Mouse (Mus musculus): Measurements from ENCODE around the gene Thegl.
"Not testable (repeated sequence)": the region's sequence is repeated elsewhere in the genome, so short reads cannot be mapped to it uniquely, and the experiment has no call there.

Thegl gene

GRCm38 (mm10) chr5:77015544-77016482 lies at the start of gene Thegl:
Gene Thegl, plus strand, starts transcription at chr5:77016023.
- peak; percentile 57 for DNase-seq (ENCODE audit: low read depth, low spot score)

DNA sequence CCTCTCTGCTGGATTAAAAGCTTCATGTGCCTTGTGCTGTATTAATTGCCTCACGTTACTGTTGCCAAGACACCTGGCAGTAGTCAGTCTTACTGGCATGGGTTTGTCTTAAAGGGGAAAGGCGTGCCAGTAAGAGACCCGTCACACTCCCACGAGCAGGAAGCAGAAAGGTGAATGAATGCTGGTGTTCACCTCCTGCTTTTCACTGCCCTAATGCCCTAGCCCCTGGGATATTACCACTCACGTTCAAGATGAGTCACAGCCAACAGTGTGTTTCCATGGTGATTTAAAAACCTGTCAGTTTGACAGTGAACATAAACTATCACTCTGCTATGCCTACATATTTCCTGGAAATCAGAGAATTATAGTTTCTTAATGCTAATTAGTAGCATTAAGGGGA lies 46.6 kb upstream of the Thegl start:
- no peak for DNase-seq (ENCODE audit: low read depth, low spot score)

GRCm38 (mm10) chr5:76971115-76971514 lies 44.7 kb upstream of the Thegl start:
- DNase-seq (ENCODE audit: low read depth, low spot score), result not testable (repeated sequence)

DNA sequence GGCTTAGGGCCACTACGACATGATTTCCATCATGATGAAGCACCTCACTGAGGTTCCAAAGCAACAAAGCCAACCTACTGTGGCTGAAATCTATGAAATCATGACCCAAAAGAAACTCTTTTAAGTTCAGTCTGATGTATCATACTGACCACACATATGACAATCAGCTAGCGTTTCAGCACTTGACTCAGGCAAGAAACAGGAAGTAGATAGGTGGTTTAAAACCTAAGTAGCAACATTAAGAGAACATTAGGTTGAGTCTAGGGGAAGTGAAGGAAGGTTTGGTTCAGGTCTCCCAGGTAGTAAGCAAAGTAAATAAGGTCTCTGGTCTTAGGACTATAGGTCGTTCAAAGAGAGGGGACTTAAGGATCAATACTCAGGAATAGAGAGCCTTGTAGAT lies 42.3 kb upstream of the Thegl start:
- DNase-seq (ENCODE audit: low read depth, low spot score), result no peak

GRCm38 (mm10) chr5:76974207-76974553 lies 41.6 kb upstream of the Thegl start:
- no peak for DNase-seq (ENCODE audit: low read depth, low spot score)

GRCm38 (mm10) chr5:76974554-76975285 lies 41.1 kb upstream of the Thegl start, which contains the start of gene Srp72:
Gene Srp72, plus strand, starts transcription at chr5:76974683.
- DNase-seq (ENCODE audit: low read depth, low spot score), result peak; percentile 84

DNA sequence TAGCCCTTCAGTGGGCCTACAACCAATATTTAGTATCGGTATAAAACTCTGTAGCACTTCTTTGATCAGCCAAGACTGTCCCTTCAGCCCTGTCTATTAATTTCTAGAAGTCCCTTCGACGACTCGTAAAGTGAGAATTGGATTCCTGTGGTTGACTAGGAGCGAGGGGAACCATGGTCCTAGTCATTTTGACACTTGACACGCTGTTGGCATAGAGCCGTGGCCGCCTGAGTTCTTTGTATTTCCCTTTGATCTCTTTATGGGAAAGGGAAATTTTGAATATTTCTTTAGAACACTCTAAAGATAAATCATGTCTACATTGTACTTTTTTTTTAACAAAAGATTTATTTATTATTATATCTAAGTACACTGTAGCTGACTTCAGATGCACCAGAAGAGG lies 40.1 kb upstream of the Thegl start:
- DNase-seq (ENCODE audit: low read depth, low spot score), result no peak

DNA sequence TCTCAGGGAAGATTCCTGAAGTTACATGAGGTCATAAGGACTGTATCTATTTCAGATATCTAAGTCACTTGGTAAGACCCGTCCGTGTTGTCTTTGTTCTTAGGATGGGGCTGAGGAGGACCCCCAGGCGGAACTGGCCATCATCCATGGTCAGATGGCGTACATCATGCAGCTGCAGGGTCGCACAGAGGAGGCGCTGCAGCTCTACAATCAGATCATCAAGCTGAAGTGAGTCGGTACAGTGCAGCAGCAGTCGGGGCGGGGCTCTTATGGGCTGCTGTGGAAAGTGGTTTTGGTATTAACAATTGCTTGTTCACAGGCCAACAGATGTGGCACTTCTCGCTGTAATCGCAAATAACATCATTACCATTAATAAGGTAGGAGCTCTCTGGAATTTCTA lies 31.8 kb upstream of the Thegl start:
- no peak for DNase-seq (ENCODE audit: low read depth, low spot score)

DNA sequence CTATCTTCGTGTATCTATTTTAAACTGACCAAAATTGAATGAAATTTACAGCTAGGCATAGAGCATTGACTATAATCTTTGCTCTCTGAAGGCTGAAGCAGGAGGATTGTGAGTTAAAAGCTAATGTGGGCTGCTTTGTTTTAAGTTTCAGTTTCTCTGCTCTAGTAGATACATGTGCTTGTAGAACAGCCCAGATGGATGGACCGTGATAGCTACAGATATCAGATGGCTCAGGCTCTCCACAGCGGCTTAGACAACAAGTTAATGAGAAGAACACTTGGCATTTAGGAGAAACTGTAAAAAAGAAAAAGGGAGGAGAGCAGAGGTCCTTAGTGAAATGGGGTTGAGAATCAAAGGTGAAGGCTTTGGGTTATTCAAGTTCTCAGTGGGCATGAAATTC lies 25.0 kb upstream of the Thegl start:
- DNase-seq (ENCODE audit: low read depth, low spot score), result no peak

- DNase-seq (ENCODE audit: low read depth, low spot score), result no peak
Measured at GRCm38 (mm10) chr5:76993174-76993814, 22.5 kb upstream of the Thegl start.

GRCm38 (mm10) chr5:76998416-76998815 lies 17.4 kb upstream of the Thegl start:
- DNase-seq (ENCODE audit: low read depth, low spot score), result peak; percentile 69

DNA sequence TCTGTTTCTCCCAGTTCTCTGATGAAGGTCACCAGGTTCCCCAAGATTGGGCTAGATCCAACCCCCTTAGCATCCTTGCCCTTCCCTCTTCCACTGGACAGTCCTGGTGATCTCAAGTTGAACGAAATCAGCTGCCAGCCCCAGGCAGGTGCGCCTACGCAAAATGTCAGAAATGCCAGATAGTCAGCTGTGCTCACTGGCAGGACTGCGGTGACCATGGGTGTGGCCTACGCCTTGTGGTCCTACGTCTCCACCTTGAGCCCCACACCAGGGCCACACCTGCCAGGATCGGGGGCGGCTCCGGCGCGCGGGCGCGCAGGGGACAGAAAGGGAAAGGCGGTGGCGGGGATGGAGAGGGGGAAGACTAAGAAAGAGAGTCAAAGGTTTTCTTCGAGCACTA lies 14.6 kb upstream of the Thegl start:
- no peak for DNase-seq (ENCODE audit: low read depth, low spot score)

DNA sequence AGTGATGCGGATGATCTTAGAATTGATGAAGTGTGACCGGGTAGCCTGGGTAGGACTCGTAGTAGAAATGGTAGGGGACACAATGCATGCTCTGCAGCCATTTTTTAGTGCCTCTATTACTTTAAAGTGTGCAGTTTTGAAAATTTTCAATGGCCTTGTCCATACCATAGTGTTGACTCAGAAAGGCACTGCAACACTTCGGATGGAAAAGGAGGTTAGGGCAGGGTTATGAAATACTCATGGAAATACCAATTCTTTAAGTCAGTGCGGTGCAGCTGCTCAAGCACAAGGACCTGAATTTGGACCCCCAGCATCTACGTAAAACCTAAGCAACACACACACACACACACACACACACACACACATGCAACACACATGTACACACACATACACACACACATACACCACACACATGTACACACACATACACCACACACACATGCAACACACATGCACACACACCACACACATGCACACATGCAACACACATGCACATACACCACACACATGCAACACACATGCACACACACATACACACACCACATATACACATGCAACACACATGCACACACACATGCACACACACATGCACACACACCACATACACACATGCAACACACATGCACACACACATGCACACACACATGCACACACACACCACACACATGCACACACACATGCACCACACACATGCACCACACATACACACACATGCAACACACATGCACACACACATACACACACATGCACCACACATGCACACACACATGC lies 11.6 kb upstream of the Thegl start, which contains the start of gene Arl9:
Gene Arl9 (plus strand): TSS at position 5 of the 771 bp plus-strand sequence.
- no peak for DNase-seq (ENCODE audit: low read depth, low spot score)

DNA sequence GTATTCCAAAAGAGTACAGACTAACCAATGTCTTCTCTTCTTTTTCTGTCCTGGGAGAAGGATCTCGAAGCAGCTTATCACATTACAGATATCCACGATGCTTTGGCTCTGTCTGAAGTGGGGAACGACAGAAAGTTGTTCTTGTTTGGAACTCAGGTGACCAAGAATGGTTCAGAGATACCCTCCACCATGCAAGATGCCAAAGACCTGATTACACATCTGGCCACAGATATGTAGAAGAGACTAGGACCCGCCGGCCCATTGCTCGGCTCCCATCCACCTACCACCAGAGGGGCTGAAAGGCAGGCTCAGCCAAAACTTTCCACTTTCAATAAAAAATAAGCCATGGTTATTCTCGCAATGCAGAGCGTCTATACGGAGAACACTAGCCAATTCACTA lies 5.5 kb upstream of the Thegl start:
- DNase-seq (ENCODE audit: low read depth, low spot score), result no peak

GRCm38 (mm10) chr5:77011082-77011481 lies 4.7 kb upstream of the Thegl start:
- DNase-seq (ENCODE audit: low read depth, low spot score), result no peak

DNA sequence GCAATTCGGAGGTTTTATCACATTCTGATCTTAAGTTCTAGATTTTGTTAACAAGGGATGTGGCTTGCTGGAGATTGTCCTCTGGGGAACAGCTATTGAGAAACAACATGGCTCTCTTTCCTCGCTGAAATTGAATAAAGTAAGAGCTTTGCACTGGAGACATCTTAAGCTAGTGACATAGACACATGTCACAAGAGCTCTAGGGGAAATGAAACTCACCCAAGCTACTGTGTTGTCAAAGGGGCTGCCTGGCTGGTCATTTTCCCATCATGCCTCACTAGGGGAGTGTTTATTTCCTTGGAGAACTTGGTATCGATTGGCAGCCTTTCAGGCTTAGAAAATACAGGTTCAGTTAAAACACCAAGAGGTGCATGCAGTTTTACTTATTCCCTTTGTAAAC lies 2.7 kb upstream of the Thegl start:
- no peak for DNase-seq (ENCODE audit: low read depth, low spot score)

DNA sequence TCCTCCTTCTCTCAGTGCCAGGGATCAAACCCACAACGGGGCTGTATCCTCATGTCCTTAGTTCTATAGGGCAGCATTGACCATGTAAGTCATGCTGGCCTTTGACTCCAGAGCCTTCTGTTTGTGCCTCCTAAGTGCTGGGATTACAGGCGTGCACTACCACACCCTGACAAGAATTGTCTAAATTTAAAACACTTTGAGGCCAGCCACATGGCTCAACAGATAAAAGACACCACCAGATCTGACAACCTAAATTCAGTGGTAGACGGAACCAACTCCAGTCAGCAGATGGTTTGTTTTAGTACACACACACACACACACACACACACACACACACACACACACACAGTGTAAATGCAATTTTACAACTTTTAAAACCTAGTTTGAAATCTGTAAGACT lies 12.2 kb downstream of the Thegl start:
- no peak for DNase-seq (ENCODE audit: low read depth, low spot score)

DNA sequence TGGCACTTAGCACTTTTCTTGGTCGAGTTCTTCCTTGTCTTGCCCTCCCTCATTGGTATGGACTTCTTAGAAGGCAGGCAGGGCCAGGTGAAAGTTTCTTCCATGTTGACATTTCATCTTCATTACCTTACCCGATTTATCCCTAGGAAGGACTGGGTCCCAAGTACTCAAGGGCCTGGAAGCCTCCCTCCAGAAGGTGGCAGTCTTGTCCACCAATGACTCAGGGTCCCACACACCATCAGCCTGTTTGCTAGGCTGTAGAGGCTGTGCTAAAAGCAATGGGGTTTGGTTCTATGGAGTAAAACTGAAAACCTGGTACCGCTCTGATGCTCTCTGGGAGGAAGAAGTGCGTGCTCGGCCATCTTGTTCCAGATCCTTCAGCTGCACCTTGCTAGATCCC lies 13.9 kb downstream of the Thegl start:
- DNase-seq (ENCODE audit: low read depth, low spot score), result peak; percentile 19

DNA sequence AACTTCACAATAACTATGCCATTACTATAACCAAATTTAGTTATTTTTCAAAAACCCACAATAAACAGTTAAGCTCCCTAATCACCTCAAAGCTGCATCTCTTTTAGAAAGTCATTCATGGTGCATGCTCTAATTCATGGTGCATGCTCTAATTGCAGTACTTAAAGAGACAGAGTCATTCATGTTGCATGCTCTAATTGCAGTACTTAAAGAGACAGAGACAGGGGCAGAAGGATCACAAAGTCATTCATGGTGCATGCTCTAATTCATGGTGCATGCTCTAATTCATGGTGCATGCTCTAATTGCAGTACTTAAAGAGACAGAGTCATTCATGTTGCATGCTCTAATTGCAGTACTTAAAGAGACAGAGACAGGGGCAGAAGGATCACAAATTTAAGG lies 19.3 kb downstream of the Thegl start:
- not testable (repeated sequence) for DNase-seq (ENCODE audit: low read depth, low spot score)

DNA sequence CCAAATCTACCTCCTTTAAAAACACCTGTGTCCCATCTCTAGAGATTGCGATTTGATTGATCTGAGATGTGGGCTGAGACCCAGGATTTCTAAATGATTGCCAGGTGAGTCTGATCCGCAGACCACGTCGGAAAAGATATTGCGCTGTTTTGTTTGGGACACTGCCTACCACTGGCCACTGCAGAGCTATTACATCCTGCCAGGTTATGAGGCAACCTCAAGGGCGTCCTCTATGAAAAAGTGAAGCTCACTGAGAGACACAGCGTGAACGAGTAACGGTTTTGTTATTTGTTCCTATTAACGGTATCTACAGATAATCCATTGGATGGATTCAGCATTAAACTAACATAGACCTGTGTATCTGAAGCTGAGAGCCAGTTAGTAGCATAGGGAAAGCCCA lies 22.6 kb downstream of the Thegl start:
- no peak for DNase-seq (ENCODE audit: low read depth, low spot score)

GRCm38 (mm10) chr5:77039391-77039790 lies 23.6 kb downstream of the Thegl start:
- no peak for DNase-seq (ENCODE audit: low read depth, low spot score)

- no peak for DNase-seq (ENCODE audit: low read depth, low spot score)
Measured at GRCm38 (mm10) chr5:77044362-77044761, 28.5 kb downstream of the Thegl start.

Data from skeletal muscle tissue, adult 2 months (tissue).